Mouse (Mus musculus) myocyte (in vitro differentiated cells): ENCODE measurements at regions not wholly inside any gene's neighbourhood (a gene's known extent, or its start where the extent isn't known, plus 50 kb on each side); places are given as distances from the start of the nearest gene placed in this dataset.

Experiments used
- H3K27me3 ChIP-seq: one replicate; pipeline ENCODE4 v1.6.1; 2011; ENCODE audit not compliant: control insufficient read depth, insufficient read depth, insufficient read length
- H3K36me3 ChIP-seq: one replicate; pipeline ENCODE4 v1.6.1; 2011; ENCODE audit not compliant: control insufficient read depth, insufficient read depth
- H3K4me2 ChIP-seq: one replicate; pipeline ENCODE4 v1.6.1; 2011; ENCODE audit warnings: low read depth, control low read depth
- H3K4me3 ChIP-seq: one replicate; pipeline ENCODE4 v1.5.1; 2011; ENCODE audit warnings: mild to moderate bottlenecking, control low read depth, moderate library complexity
- H3K79me2 ChIP-seq: one replicate; pipeline ENCODE4 v1.6.1; 2011; ENCODE audit not compliant: control insufficient read depth, insufficient read depth
- H3ac ChIP-seq: one replicate; pipeline ENCODE4 v1.6.1; 2011; ENCODE audit not compliant: control insufficient read depth, insufficient read length
- CEBPB ChIP-seq: IDR thresholded peaks from 2 replicates; pipeline ENCODE4 v1.6.1; 2011; ENCODE audit warnings: mild to moderate bottlenecking, moderate library complexity; ENCODE audit not compliant: poor library complexity, insufficient read depth, severe bottlenecking
- E2F4 ChIP-seq: IDR thresholded peaks from one replicate; pipeline ENCODE4 v1.6.1; 2011; ENCODE audit warnings: mild to moderate bottlenecking, control low read depth, moderate library complexity; ENCODE audit not compliant: insufficient read depth
- MAX ChIP-seq: IDR thresholded peaks from one replicate; pipeline ENCODE4 v1.6.1; 2011; ENCODE audit warnings: low read depth, mild to moderate bottlenecking, control low read depth
- MYOD1 ChIP-seq, 3 experiments: IDR thresholded peaks; one replicate each; pipeline ENCODE4 v1.6.1; 2011; ENCODE audit warnings: control low read depth in 2 of 3, low read depth in 2 of 3, mild to moderate bottlenecking in 2 of 3, moderate library complexity in 1 of 3; ENCODE audit not compliant: insufficient read length in 2 of 3, control insufficient read depth in 1 of 3
- MYOG ChIP-seq, 3 experiments: IDR thresholded peaks; one replicate each; pipeline ENCODE4 v1.6.1; 2011; ENCODE audit warnings: control low read depth in 2 of 3, low read depth in 2 of 3, mild to moderate bottlenecking in 2 of 3; ENCODE audit not compliant: insufficient read length in 2 of 3, control insufficient read depth in 1 of 3, insufficient read depth in 1 of 3
- POLR2A ChIP-seq: IDR thresholded peaks from one replicate; pipeline ENCODE4 v1.6.1; 2011; ENCODE audit warnings: low read depth, mild to moderate bottlenecking, control low read depth, moderate library complexity; ENCODE audit not compliant: insufficient read length
- POLR2AphosphoS2 ChIP-seq: IDR thresholded peaks from one replicate; pipeline ENCODE4 v1.6.1; 2011; ENCODE audit warnings: low read depth, control low read depth; ENCODE audit not compliant: insufficient read length
- REST ChIP-seq: IDR thresholded peaks from one replicate; pipeline ENCODE4 v1.6.1; 2011; ENCODE audit warnings: mild to moderate bottlenecking, control low read depth, moderate library complexity; ENCODE audit not compliant: insufficient read depth, insufficient read length
- SRF ChIP-seq: IDR thresholded peaks from one replicate; pipeline ENCODE4 v1.6.1; 2011; ENCODE audit warnings: low read depth; ENCODE audit not compliant: control insufficient read depth, insufficient read length
- TCF12 ChIP-seq: IDR thresholded peaks from one replicate; pipeline ENCODE4 v1.6.1; 2011; ENCODE audit warnings: mild to moderate bottlenecking, control low read depth; ENCODE audit not compliant: poor library complexity, insufficient read depth, severe bottlenecking
- TCF3 ChIP-seq: IDR thresholded peaks from one replicate; pipeline ENCODE4 v1.6.1; 2011; ENCODE audit warnings: low read depth, control low read depth; ENCODE audit not compliant: insufficient read length
- USF1 ChIP-seq: IDR thresholded peaks from one replicate; pipeline ENCODE4 v1.6.1; 2011; ENCODE audit warnings: low read depth, mild to moderate bottlenecking, control low read depth, moderate library complexity

GRCm38 (mm10) chr2:17887699-17888098 lies 109.1 kb downstream of the H2al2a start:
- Histone ChIP-seq H3ac (no peak overlapping the region), H3K79me2 (no peaks in the 10 kb centered on the region), H3K27me3 (no peaks in the 10 kb centered on the region), H3K36me3 (no peaks in the 10 kb centered on the region), H3K4me2 (no peak overlapping the region), H3K4me3 (no peak overlapping the region)
- TF ChIP-seq CEBPB, result no peak
- no peak for TF ChIP-seq SRF
- no peak for TF ChIP-seq POLR2A
- no peak for TF ChIP-seq TCF12
- TF ChIP-seq MAX, result no peak
- TF ChIP-seq E2F4, result no peak
- TF ChIP-seq MYOD1 (IDR thresholded peaks at IDR 0.05; ENCODE audit: control insufficient read depth in 1 of 3, insufficient read length in 2 of 3, low read depth in 2 of 3), result no peak
- TF ChIP-seq REST, result no peak
- no peak for TF ChIP-seq USF1
- TF ChIP-seq MYOG (IDR thresholded peaks at IDR 0.05; ENCODE audit: control insufficient read depth in 1 of 3, insufficient read depth in 1 of 3, insufficient read length in 2 of 3, low read depth in 2 of 3), result no peak
- no peak for TF ChIP-seq POLR2AphosphoS2
- no peak for TF ChIP-seq TCF3

GRCm38 (mm10) chr2:17882389-17882788 lies 114.4 kb downstream of the H2al2a start:
- TF ChIP-seq E2F4 (no peak), POLR2AphosphoS2 (no peak), MYOG (IDR thresholded peaks at IDR 0.05; ENCODE audit: control insufficient read depth in 1 of 3, insufficient read depth in 1 of 3, insufficient read length in 2 of 3, low read depth in 2 of 3) (no peak)
- Histone ChIP-seq H3K79me2 (no peaks in the 10 kb centered on the region), H3K36me3 (no peaks in the 10 kb centered on the region), H3K4me2 (no peak overlapping the region), H3ac (no peak overlapping the region), H3K27me3 (no peaks in the 10 kb centered on the region), H3K4me3 (no peak overlapping the region)

GRCm38 (mm10) chr2:17880800-17881717 lies 115.7 kb downstream of the H2al2a start:
- TF ChIP-seq TCF12 (no peak), USF1 (no peak), CEBPB (no peak), TCF3 (no peak), MYOG (IDR thresholded peaks at IDR 0.05; ENCODE audit: control insufficient read depth in 1 of 3, insufficient read depth in 1 of 3, insufficient read length in 2 of 3, low read depth in 2 of 3) (no peak)
- peaks cover 4% of the 10 kb centered on the region for H3K27me3 ChIP-seq
- H3K4me2 ChIP-seq, result no peak overlapping the region
- no peaks in the 10 kb centered on the region for H3K36me3 ChIP-seq
- no peak overlapping the region for H3ac ChIP-seq
- H3K4me3 ChIP-seq, result no peak overlapping the region
- H3K79me2 ChIP-seq, result no peaks in the 10 kb centered on the region

- Histone ChIP-seq H3ac (no peak overlapping the region), H3K36me3 (no peaks in the 10 kb centered on the region)
- TF ChIP-seq CEBPB (no peak), SRF (no peak)
Measured at GRCm38 (mm10) chr2:17877901-17878300, 118.9 kb downstream of the H2al2a start.

GRCm38 (mm10) chr2:17876942-17877341 lies 119.8 kb downstream of the H2al2a start:
- TF ChIP-seq MYOD1 (IDR thresholded peaks at IDR 0.05; ENCODE audit: control insufficient read depth in 1 of 3, insufficient read length in 2 of 3, low read depth in 2 of 3) (no peak), POLR2AphosphoS2 (no peak), REST (no peak), POLR2A (no peak), TCF12 (no peak), MAX (no peak), TCF3 (no peak), E2F4 (no peak), USF1 (no peak), MYOG (IDR thresholded peaks at IDR 0.05; ENCODE audit: control insufficient read depth in 1 of 3, insufficient read depth in 1 of 3, insufficient read length in 2 of 3, low read depth in 2 of 3) (no peak), SRF (no peak), CEBPB (no peak)
- no peak overlapping the region for H3ac ChIP-seq

More at GRCm38 (mm10) chr2:17877901-17878300, 118.9 kb downstream of the H2al2a start:
- no peak overlapping the region for H3K4me3 ChIP-seq
- peaks cover 5% of the 10 kb centered on the region for H3K27me3 ChIP-seq
- no peak overlapping the region for H3K4me2 ChIP-seq
- H3K79me2 ChIP-seq, result no peaks in the 10 kb centered on the region

More at GRCm38 (mm10) chr2:17876942-17877341, 119.8 kb downstream of the H2al2a start:
- Histone ChIP-seq H3K79me2 (no peaks in the 10 kb centered on the region), H3K27me3 (peaks cover 5% of the 10 kb centered on the region), H3K4me3 (no peak overlapping the region), H3K4me2 (no peak overlapping the region), H3K36me3 (no peaks in the 10 kb centered on the region)
